ENCODE assay signal across 16 mouse cellular contexts in genomic region chr16:17724448-17724847, GRCm38 (mm10). TPM values are rescaled to one million over a fixed set of nuclear protein-coding genes. Genes with fewer than 3 reads are reported as not detected.
DNase-seq lines count a peak whose midpoint lies in the region; ATAC-seq and TF ChIP-seq lines count a peak whose summit lies in the region.
"Had no signal": no experiment of that assay in that cellular context is flagged by ENCODE, and none has a peak within 500 bp of the region (broad histone marks: within the 10 kb centered on the region; RNA-seq: fewer than 3 reads in every experiment).

No protein-coding gene starts in this region.

- H3K27me3 ChIP-seq in limb, embryonic 11.5 days (ENCODE audit: control insufficient read depth, insufficient read depth, low read length), result no peaks in the 10 kb centered on the region
- H3K27me3 ChIP-seq in limb, embryonic 10.5 days (ENCODE audit: low read depth, poor library complexity, severe bottlenecking), result no peaks in the 10 kb centered on the region
- H3K27me3 ChIP-seq in testis, adult 2 months (ENCODE audit: control insufficient read depth, insufficient read depth, low read length), result no peaks in the 10 kb centered on the region
- no peaks in the 10 kb centered on the region for H3K27me3 ChIP-seq in splenic B cell, adult 2 months (ENCODE audit: control insufficient read depth, insufficient read depth, low read length, poor library complexity, severe bottlenecking)
- H3K27me3 ChIP-seq: forebrain, embryonic 12.5 days had no signal

- H3K4me1 ChIP-seq in limb, embryonic 11.5 days (ENCODE audit: control insufficient read depth, insufficient read depth, low read length), result 0 out of 2 replicates have a peak, but pooled peaks cover 2% of the 10 kb centered on the region
- H3K4me1 ChIP-seq in limb, embryonic 10.5 days, result peaks cover 22% of the 10 kb centered on the region
- peaks cover 8% of the 10 kb centered on the region for H3K4me1 ChIP-seq in testis, adult 2 months (ENCODE audit: control insufficient read depth, insufficient read depth, low read length)

- no peaks in the 10 kb centered on the region for H3K9me3 ChIP-seq in limb, embryonic 11.5 days (ENCODE audit: control insufficient read depth, low read length)
- H3K9me3 ChIP-seq in limb, embryonic 10.5 days (replicated peaks), result no peaks in the 10 kb centered on the region
- H3K9me3 ChIP-seq: forebrain, embryonic 12.5 days had no signal

- 95% methylated on average over 3 of the region's 3 CpGs for WGBS in limb, embryonic 11.5 days
- 93% methylated on average over 3 of the region's 3 CpGs for WGBS in limb, embryonic 10.5 days

- no peak overlapping the region for H3K4me2 ChIP-seq in limb, embryonic 11.5 days (ENCODE audit: low read depth, severe bottlenecking)
- H3K4me2 ChIP-seq: forebrain, embryonic 12.5 days had no signal

- H3K36me3 ChIP-seq in limb, embryonic 11.5 days (ENCODE audit: control insufficient read depth, insufficient read depth, low read length), result no peaks in the 10 kb centered on the region
- peaks cover 8% of the 10 kb centered on the region; the same call in 1 of the 2 replicates for H3K36me3 ChIP-seq in limb, embryonic 10.5 days
- no peaks in the 10 kb centered on the region for H3K36me3 ChIP-seq in testis, adult 2 months (ENCODE audit: control insufficient read depth, insufficient read depth, low read length)
- no peaks in the 10 kb centered on the region for H3K36me3 ChIP-seq in splenic B cell, adult 2 months (ENCODE audit: control insufficient read depth, insufficient read depth, low read length, poor library complexity, severe bottlenecking)
- H3K36me3 ChIP-seq: forebrain, embryonic 12.5 days had no signal

- no peak overlapping the region for H3K27ac ChIP-seq in limb, embryonic 11.5 days (replicated peaks; ENCODE audit: low read depth, low read length)
- H3K27ac ChIP-seq in limb, embryonic 10.5 days, result no peak overlapping the region
- no peak overlapping the region for H3K27ac ChIP-seq in testis, adult 2 months (ENCODE audit: control insufficient read depth, insufficient read depth, low read depth, low read length)
- H3K27ac ChIP-seq: forebrain, embryonic 12.5 days; liver, embryonic 14.5 days had no signal

- no peak for TF ChIP-seq POLR2A in testis, adult 2 months (IDR thresholded peaks at IDR 0.05; ENCODE audit: control insufficient read depth, low read depth, low read length)

- no peak overlapping the region for H3K4me3 ChIP-seq in limb, embryonic 11.5 days (ENCODE audit: low read depth, low read length)
- H3K4me3 ChIP-seq in limb, embryonic 10.5 days, result no peak overlapping the region
- no peak overlapping the region for H3K4me3 ChIP-seq in testis, adult 2 months (ENCODE audit: control insufficient read depth, low read depth, low read length)
- H3K4me3 ChIP-seq: forebrain, embryonic 12.5 days had no signal

- DNase-seq in CD4-positive, CD25-positive, alpha-beta regulatory T cell, adult 2 months (ENCODE audit: low read depth, low spot score), result peak; percentile 17
- no peak for DNase-seq in limb, embryonic 11.5 days (ENCODE audit: low spot score)
- DNase-seq in limb, embryonic 10.5 days (ENCODE audit: low spot score), result no peak
- DNase-seq in testis, postnatal 10 days (ENCODE audit: low spot score), result no peak
- peak; percentile 10 for DNase-seq in splenic B cell, adult 2 months (ENCODE audit: low read depth, low spot score)
- no peak for DNase-seq in frontal cortex, postnatal 36 days (ENCODE audit: low spot score in 2 of 2)
- DNase-seq: adrenal gland, postnatal 10 days; cerebellum, postnatal 14 days; gastrocnemius, postnatal 14 days; kidney, adult 8-10 months; kidney, postnatal 14 days; thymus, adult 2 months had no signal

- H3K9ac ChIP-seq in limb, embryonic 11.5 days (ENCODE audit: low read length), result no peak overlapping the region
- H3K9ac ChIP-seq: forebrain, embryonic 12.5 days; liver, embryonic 14.5 days had no signal

- ATAC-seq in CD4-positive, CD25-positive, alpha-beta regulatory T cell, adult 4 months, result no peak
- ATAC-seq in limb, embryonic 11.5 days (ENCODE audit: insufficient number of reproducible peaks, low FRiP score, low TSS enrichment, low read depth), result peak; percentile 64; the same call in 1 of the 2 replicates

- peak; percentile 21; the same call in 1 of the 2 replicates for TF ChIP-seq CTCF in testis, adult 2 months (IDR thresholded peaks at IDR 0.05; ENCODE audit: control insufficient read depth, insufficient read depth, insufficient replicate concordance, low read depth, low read length)

RNA-seq across cellular contexts. Expression of gene Med15, which starts 8.2 kb away (rescaled TPM):
- polyA plus RNA-seq in CD4-positive, CD25-positive, alpha-beta regulatory T cell, adult 4 months (2017; shearing (Covaris generic)), result 100 to 1,000 TPM in 1 of 2 experiments, 10 to 100 TPM in 1; 67.1 to 128 TPM
- polyA plus RNA-seq in limb, embryonic 11.5 days (2014; fragmentation: Nextera tagmentation; extraction: Ambion mirVana), result 42.2 and 45.5 TPM in 2 replicates
- polyA plus RNA-seq in limb, embryonic 10.5 days (2016; fragmentation: Nextera tagmentation; extraction: Ambion mirVana), result 53.2 and 55.1 TPM in 2 replicates
- polyA plus RNA-seq in testis, adult 2 months (2012; rRNA removed), result 86.1 and 95.2 TPM in 2 replicates

RNA-seq across cellular contexts. Expression of gene Klhl22, which starts 35.0 kb away (rescaled TPM):
- polyA plus RNA-seq in CD4-positive, CD25-positive, alpha-beta regulatory T cell, adult 4 months (2017; shearing (Covaris generic)), result 10 to 100 TPM; 15.6 to 30.9 TPM
- polyA plus RNA-seq in limb, embryonic 11.5 days (2014; fragmentation: Nextera tagmentation; extraction: Ambion mirVana), result 68.2 and 68.7 TPM in 2 replicates
- polyA plus RNA-seq in limb, embryonic 10.5 days (2016; fragmentation: Nextera tagmentation; extraction: Ambion mirVana), result 70.4 and 81.3 TPM in 2 replicates
- 9.1 and 9.4 TPM in 2 replicates for polyA plus RNA-seq in testis, adult 2 months (2012; rRNA removed)

Comparison
In these comparisons a context has a peak if more than half of its experiments do, and no peak if none do; other contexts are left out.
1. DNase-seq: peak in CD4-positive, CD25-positive, alpha-beta regulatory T cell, adult 2 months (single experiment) and splenic B cell, adult 2 months (single experiment); none in limb, embryonic 11.5 days (single experiment), limb, embryonic 10.5 days (single experiment), testis, postnatal 10 days (single experiment) and frontal cortex, postnatal 36 days (0 of 2).